Mouse (Mus musculus): Measurements from ENCODE around the gene Stra6l. TPM values are rescaled to one million over a fixed set of nuclear protein-coding genes. Genes with fewer than 3 reads are reported as not detected.

The Stra6l gene
- total RNA-seq, 2 experiments from 2014 or later, result not detected

DNA sequence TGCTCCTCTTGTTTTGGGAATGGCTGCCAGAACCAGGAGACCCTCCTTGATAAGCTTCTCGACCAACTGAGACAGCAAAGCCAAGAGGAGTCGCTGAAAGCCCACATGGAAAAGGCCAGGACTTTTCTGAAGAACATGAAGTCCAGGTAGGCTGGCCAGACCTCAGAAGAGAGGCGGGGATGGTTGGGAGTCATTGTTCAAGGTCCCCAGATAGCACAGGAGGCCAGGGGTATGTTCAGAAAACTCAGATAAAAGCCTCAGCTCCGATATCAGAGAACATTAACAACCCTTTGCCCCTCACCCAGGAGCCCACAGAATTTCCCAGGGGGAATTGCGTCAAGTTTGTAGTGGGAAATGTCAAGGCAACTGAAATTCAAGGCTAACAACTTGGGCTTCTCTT, 62.8 kb downstream of the Stra6l start:
- no peak for ATAC-seq (replicated peaks; ENCODE audit: poor library complexity)

DNA sequence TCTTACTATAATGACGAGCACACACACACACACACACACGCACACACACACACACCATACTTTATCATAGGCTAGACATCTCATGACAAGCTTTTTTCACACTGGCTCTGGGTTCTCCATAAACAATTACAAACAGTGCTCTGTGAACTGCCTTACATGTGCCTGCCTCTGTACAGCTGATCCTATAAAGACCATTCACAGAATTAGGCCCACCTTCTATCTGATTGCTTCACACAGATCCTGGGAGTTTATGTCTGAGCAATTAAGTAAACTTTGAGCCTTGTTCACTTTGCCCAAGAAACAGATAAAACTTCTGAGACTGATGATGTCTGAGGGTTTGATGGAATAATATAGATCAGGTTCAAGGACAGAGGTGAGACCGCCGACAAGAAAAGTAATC, 63.4 kb downstream of the Stra6l start:
- no peak for ATAC-seq (replicated peaks; ENCODE audit: poor library complexity)

DNA sequence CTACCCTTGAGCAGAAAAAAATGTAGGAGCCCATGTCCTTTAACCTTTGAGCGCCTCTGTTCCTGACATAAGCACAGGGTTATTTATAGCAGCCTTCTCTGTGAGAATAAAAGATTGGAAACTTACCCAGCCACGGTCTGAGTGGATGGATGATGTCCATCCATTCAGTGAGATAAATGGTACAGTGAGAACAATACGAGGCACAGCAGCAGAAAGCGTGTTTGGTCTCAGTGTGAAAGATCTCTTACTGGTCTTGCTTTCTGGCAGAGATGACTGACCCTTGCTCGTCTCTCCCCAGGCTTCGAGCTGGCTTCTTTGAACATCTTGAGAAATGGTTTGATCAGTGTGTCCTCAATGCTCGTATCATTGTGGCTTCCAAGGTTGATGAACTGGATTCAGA, 68.6 kb downstream of the Stra6l start:
- ATAC-seq (replicated peaks; ENCODE audit: poor library complexity), result no peak

DNA sequence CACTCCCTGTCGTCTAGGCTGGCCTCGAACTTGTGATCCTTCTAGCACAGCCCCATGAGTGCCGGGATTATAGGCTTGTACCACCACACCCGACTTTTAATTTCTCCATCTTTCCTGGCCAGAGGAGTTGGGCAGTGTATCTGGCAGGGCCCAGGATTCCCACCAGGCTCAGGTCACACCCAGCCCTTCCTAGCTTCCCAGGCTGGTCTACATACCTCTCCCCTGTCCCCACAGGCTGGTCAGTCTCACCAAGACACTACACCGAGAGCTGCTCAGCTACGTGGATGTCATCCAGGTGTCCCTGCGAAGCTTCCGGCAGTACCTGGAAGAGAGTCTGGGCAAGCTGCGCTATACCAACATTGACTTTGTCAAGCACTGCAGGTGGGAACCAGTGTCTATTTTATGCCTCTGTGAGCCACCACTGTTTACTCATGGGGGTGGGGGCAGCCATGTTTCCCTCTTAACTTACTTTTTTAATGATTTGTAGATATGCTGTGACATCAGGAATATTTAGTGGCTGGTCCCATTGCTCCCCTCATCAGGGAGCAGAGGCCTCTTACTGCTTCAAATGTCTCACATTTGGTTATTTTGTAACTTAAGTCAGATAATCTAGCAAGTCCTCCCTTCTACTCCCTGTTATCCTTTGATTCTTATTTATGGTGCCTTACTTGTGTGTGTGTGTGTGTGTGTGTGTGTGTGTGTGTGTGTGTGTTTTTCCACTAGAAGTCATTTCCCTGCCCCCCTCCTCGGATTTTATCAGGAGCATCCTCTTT, 73.4 kb downstream of the Stra6l start:
- no peak for ATAC-seq (replicated peaks; ENCODE audit: poor library complexity)

DNA sequence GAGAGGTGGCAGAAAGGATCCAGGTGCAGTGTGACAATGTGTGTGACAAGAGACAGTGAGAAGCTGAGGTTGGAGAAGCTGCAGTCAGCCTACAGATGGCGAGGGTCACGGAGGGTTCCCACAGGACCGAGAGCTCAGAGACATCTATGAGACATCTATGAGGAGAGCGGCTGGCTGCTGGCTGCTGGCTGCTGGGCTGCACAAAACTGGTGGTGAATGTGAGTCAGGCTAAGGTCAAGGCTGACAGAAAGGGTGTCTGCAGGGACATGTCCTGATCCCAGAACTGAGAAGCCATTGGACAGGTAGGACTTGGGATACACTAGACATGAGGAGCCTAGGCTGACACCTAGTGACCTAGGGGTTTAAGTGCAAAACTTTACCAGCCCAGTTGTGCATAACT, 75.5 kb downstream of the Stra6l start:
- no peak for ATAC-seq (replicated peaks; ENCODE audit: poor library complexity)

DNA sequence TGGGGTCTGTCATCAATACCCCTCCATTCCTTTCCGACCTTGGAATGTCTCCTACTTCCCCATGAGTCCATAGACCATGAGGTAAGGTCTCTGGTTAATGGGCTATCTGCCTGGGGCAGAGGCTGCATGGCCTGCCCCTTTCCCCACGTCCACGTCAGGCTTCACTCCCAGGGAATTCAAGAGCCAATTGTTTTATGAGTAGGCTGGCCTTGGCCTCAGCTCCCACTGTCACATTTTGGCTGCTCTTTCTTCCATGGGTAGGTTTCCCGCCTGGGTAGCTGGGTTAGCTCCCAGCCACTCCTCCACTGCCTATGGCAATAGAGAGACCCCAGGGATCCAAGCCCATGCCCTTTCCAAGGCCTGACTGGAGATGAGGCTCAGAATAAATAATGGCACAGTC, 80.1 kb downstream of the Stra6l start:
- no peak for ATAC-seq (replicated peaks; ENCODE audit: poor library complexity)

Other genes starting within 250 kb of the Stra6l start
- gene Aldh1b1, start 49.6 kb upstream of the Stra6l start, total RNA-seq (2015), result 5.4 and 7.5 TPM in 2 replicates
- 21.9 and 28.6 TPM in 2 replicates for gene Aldh1b1, start 49.6 kb upstream of the Stra6l start, total RNA-seq (2017)
- gene Igfbpl1, start 21.7 kb upstream of the Stra6l start, total RNA-seq (2015), result not detected in 2 replicates
- gene Igfbpl1, start 21.7 kb upstream of the Stra6l start, total RNA-seq (2017), result not detected in 2 replicates
- 0.22 and 1.1 TPM in 2 replicates for gene Ccdc180, start 41.6 kb downstream of the Stra6l start, total RNA-seq (2015)
- gene Ccdc180, start 41.6 kb downstream of the Stra6l start, total RNA-seq (2017), result 0.24 and 0.71 TPM in 2 replicates
- 19.3 and 19.5 TPM in 2 replicates for gene Tdrd7, start 116.7 kb downstream of the Stra6l start, total RNA-seq (2015)
- gene Tdrd7, start 116.7 kb downstream of the Stra6l start, total RNA-seq (2017), result 5.7 and 6.3 TPM in 2 replicates
- gene Tmod1, start 190.3 kb downstream of the Stra6l start, total RNA-seq (2015), result 0.07 and 0.10 TPM in 2 replicates
- 0.04 and 0.14 TPM in 2 replicates for gene Tmod1, start 190.3 kb downstream of the Stra6l start, total RNA-seq (2017)